Mouse (Mus musculus) activated CD4-positive, CD25-positive, alpha-beta regulatory T cell, adult 4 months (primary cell): ENCODE results near the gene Rtel1. TPM values are rescaled to one million over a fixed set of nuclear protein-coding genes. Genes with fewer than 3 reads are reported as not detected.

Source experiments
- ATAC-seq: one replicate; pipeline ENCODE4 v1.8.0; 2017
- polyA plus RNA-seq, 2 experiments: library from polyadenylated mRNA; unstranded; fragments of 100-300 nt; shearing (Covaris generic); gene quantifications; one replicate each; pipeline ENCODE4 v1.2.1; 2017

The Rtel1 gene
- 10 to 100 TPM; 22.9 to 25.4 TPM for polyA plus RNA-seq

GRCm38 (mm10) chr2:181319248-181320102 is at the start of gene Rtel1:
Gene Rtel1 (plus strand): TSS chr2:181319739.
- ATAC-seq, result peak; percentile 96

- no peak for ATAC-seq
Observed at GRCm38 (mm10) chr2:181272092-181272491, 47.4 kb upstream of the Rtel1 start.

- ATAC-seq, result no peak
Observed at GRCm38 (mm10) chr2:181273829-181274228, 45.7 kb upstream of the Rtel1 start.

GRCm38 (mm10) chr2:181274639-181275038 is 44.9 kb upstream of the Rtel1 start:
- ATAC-seq, result no peak

- ATAC-seq, result no peak
Observed at GRCm38 (mm10) chr2:181276766-181277165, 42.8 kb upstream of the Rtel1 start.

- ATAC-seq, result no peak
Observed at GRCm38 (mm10) chr2:181277866-181278265, 41.7 kb upstream of the Rtel1 start.

GRCm38 (mm10) chr2:181279968-181280367 is 39.6 kb upstream of the Rtel1 start:
- no peak for ATAC-seq

- no peak for ATAC-seq
Observed at GRCm38 (mm10) chr2:181286629-181287337, 32.8 kb upstream of the Rtel1 start.

GRCm38 (mm10) chr2:181287338-181287957 is 32.1 kb upstream of the Rtel1 start:
- peak; percentile 56 for ATAC-seq

GRCm38 (mm10) chr2:181287958-181288350 is 31.6 kb upstream of the Rtel1 start, which contains the start of gene Gmeb2:
Gene Gmeb2 (minus strand): TSS chr2:181288035.
- ATAC-seq, result peak; percentile 97

GRCm38 (mm10) chr2:181288691-181289090 is 30.8 kb upstream of the Rtel1 start:
- no peak for ATAC-seq

GRCm38 (mm10) chr2:181290937-181291336 is 28.6 kb upstream of the Rtel1 start:
- no peak for ATAC-seq

GRCm38 (mm10) chr2:181302041-181302440 is 17.5 kb upstream of the Rtel1 start:
- no peak for ATAC-seq

GRCm38 (mm10) chr2:181304944-181305343 is 14.6 kb upstream of the Rtel1 start:
- no peak for ATAC-seq

GRCm38 (mm10) chr2:181307144-181307804 is 12.3 kb upstream of the Rtel1 start:
- peak; percentile 85 for ATAC-seq

- no peak for ATAC-seq
Observed at GRCm38 (mm10) chr2:181312435-181312834, 7.1 kb upstream of the Rtel1 start.

GRCm38 (mm10) chr2:181313006-181313343 is 6.6 kb upstream of the Rtel1 start:
- ATAC-seq, result no peak

- ATAC-seq, result no peak
Observed at GRCm38 (mm10) chr2:181313344-181314079, 6.0 kb upstream of the Rtel1 start.

GRCm38 (mm10) chr2:181314080-181314810 is 5.3 kb upstream of the Rtel1 start, which contains the start of gene Stmn3:
Gene Stmn3 (minus strand): TSS chr2:181314500.
- ATAC-seq, result no peak

GRCm38 (mm10) chr2:181320103-181320499 is 562 bp downstream of the Rtel1 start:
- no peak for ATAC-seq

- ATAC-seq, result no peak
Observed at GRCm38 (mm10) chr2:181322136-181322535, 2.6 kb downstream of the Rtel1 start.
